Mouse (Mus musculus): ENCODE results near the gene Ngdn.
"Not testable (repeated sequence)": the region's sequence is repeated elsewhere in the genome, so short reads cannot be mapped to it uniquely, and the experiment has no call there.

Ngdn gene

DNA sequence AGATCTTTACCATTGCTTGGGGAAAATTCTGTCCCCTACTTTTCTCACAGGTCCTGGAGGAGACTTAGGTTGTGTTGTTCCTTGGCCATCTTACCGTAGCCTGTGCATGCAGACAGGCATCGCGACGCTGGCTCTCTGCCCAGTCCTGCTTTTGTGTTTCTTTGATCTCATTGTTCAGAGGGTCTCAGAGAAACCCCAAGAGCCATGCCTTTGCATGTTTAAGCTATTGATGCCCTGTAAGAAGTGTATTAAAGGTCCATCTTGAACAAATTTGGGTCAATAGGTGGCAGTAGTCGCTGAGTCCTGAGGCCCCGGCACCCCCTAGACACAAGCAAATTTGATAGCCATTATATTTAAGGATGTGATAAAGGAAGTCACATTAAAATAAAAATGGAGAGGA, 12.4 kb downstream of the Ngdn start:
- in situ Hi-C loops (cut with MboI, MseI), result loop anchor here (5.0 kb wide), 1 partner anchor 50 kb away; no protein-coding TSS in a partner anchor

- in situ Hi-C loops (cut with MboI, MseI), result loop anchor here (5.0 kb wide), 1 partner anchor 49 kb away; no protein-coding TSS in a partner anchor
These were observed 13.1 kb downstream of the Ngdn start for GRCm38 (mm10) chr14:55028333-55028835.

GRCm38 (mm10) chr14:55029034-55029698, 13.9 kb downstream of the Ngdn start:
- in situ Hi-C loops (cut with MboI, MseI), result loop anchor here (5.0 kb wide), 1 partner anchor 48 kb away; no protein-coding TSS in a partner anchor

GRCm38 (mm10) chr14:55032695-55033225, 17.5 kb downstream of the Ngdn start:
- in situ Hi-C loops (cut with MboI, MseI), result no loop called here

GRCm38 (mm10) chr14:55043694-55044093, 28.4 kb downstream of the Ngdn start:
- in situ Hi-C loops (cut with MboI, MseI), result not testable (repeated sequence)

DNA sequence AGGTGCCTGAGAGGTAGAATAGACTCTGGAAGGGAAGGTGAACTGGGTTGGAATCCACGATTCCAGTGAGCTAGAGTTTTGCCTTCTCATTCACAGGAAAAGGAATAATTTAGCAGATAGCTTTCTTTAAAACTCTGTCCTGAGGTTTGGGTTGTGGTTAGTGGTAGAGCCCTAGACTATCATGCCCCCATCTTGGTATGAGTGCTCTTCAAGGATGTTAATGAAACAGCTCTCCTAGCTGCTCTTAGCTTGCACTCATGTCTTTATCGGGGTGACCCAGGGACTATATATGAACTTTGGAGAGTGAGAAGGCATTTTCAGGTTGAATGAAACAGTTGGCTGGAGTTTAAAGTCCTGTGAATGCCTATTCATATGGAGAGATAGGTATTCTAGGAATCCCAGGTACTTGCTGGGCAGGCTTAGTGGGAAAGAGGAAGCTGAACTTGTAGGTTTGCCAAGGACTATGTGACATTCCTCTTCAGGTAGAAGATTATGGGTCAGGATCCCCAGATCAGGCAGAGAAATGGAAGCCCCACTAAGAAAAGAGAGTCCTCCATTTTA, 32.8 kb downstream of the Ngdn start:
- in situ Hi-C loops (cut with MboI, MseI), result no loop called here

DNA sequence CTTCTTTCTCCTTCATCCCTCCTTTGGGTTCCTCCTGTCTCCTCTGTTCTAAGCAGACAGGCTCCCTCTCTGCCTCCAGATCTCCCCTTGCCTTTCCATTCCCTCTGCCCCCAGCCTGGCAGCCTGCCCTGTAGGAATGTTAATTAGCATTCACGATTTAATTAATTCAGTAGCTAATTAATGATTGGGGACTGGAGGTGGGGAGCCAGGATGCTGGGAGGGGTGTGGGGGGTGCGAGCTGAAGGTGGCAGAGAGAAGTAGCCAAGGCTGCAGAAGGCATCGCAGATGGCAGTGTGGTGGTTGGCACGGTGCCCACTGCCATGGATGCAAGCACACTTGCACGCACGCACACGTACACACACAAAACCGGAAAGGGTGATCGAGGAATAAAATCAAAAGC, 37.2 kb downstream of the Ngdn start:
- in situ Hi-C loops (cut with MboI, MseI), result no loop called here

DNA sequence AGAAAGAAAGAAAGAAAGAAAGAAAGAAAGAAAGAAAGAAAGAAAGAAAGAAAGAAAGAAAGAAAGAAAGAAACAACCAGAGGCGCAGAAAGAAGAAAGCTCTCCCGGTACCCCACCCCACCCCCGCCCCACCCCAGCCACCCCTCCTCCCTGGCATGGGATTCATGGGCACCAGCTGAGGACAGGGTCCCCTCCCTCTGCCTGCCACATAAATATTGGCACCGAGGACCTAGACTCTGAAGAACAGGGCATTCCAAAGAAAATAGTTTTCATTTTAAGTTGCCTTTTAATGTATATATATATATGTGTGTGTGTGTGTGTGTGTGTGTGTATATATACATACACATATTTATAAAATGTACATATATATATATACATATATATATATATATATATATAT, 37.8 kb downstream of the Ngdn start:
- in situ Hi-C loops (cut with MboI, MseI), result no loop called here

DNA sequence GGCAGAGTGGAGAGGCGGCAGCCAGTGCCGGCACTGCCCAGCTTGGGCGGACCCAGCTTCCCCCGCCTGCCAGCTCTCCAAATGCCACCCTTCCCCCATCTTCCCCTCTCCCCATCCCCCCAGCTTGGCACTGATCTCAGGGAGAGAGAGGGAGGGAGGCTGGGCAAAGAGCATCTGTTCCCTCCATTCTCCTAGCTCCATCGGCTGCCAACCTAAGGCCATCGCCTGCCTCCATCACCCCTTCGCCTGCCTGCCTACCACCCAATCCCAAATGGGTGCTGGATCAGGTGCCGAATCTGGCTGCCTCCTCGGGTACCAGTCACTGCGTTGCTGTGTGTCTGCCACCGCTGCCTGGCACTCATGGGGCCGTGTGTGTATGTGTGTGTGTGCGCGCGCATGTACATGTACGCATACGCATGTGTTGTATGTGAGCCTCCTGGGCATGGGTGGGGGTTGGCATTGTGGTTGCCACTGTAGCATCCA, 38.5 kb downstream of the Ngdn start:
- in situ Hi-C loops (cut with MboI, MseI), result no loop called here

GRCm38 (mm10) chr14:55054191-55054749, 39.0 kb downstream of the Ngdn start:
- in situ Hi-C loops (cut with MboI, MseI), result no loop called here

- in situ Hi-C loops (cut with MboI, MseI), result no loop called here
These were observed 40.0 kb downstream of the Ngdn start for GRCm38 (mm10) chr14:55055167-55055834.

DNA sequence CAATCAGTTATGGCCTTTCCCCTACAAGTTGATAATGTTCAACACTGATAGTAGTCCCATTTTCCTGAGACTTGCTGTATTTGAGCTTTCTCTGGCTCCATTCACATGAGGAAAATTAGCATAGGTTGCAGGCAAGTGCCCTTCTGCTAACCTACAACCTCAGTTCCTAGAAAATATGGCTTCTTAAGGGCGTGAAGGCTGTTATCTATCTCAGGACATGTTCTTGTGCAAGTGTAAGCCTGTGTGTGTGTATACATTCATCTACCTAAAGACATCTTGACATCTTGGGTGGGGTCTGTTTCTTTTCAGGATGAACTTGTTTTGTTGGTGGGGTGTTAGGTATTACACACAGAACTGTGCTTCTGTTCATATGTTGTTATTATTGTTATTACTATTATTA, 43.8 kb downstream of the Ngdn start:
- in situ Hi-C loops (cut with MboI, MseI), result no loop called here

DNA sequence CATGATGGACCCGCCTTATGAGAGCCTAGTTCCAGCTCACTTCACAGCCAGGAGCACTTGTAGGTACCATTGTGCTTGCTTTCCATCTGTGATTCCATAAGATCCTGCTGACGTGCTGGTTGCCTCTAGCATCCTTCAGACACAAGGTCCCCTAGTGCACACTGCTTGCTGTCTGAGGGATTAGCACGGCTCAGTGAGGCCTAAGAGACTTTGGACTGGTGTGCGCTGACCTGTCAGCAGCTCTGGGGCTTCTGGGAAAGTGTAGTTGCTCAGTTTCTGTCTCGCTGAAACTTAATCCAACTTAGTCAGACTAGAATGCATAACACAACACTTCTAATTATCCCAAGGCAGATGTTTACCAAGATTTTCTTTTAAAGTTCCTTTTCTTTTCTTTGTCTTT, 44.7 kb downstream of the Ngdn start:
- in situ Hi-C loops (cut with MboI, MseI), result no loop called here

GRCm38 (mm10) chr14:55061845-55062244, 46.6 kb downstream of the Ngdn start:
- in situ Hi-C loops (cut with MboI, MseI), result no loop called here

- in situ Hi-C loops (cut with MboI, MseI), result no loop called here
These were observed 47.4 kb downstream of the Ngdn start for GRCm38 (mm10) chr14:55062626-55063025.

DNA sequence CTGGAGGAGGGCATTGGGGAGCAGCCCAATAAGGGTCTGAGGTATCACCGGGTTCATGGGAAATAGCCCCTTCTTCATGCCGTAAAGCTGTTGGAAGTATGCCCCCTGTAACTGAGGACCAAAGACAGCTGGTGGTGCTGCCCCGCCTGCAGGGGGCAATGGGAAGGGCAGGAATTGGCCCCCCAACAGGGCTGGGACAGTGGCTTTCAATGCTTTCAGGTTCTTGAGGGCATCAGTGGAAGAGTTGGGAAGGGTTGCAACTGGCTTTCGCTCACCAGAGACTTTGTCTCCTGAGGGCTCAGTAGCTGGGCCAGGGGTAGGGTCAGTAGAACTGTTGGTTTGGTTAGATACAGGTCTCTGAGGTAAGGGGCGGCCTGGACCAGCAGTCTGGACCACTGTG, 47.9 kb downstream of the Ngdn start:
- in situ Hi-C loops (cut with MboI, MseI), result no loop called here

- in situ Hi-C loops (cut with MboI, MseI), result no loop called here
These were observed 48.5 kb downstream of the Ngdn start for GRCm38 (mm10) chr14:55063581-55064381.

DNA sequence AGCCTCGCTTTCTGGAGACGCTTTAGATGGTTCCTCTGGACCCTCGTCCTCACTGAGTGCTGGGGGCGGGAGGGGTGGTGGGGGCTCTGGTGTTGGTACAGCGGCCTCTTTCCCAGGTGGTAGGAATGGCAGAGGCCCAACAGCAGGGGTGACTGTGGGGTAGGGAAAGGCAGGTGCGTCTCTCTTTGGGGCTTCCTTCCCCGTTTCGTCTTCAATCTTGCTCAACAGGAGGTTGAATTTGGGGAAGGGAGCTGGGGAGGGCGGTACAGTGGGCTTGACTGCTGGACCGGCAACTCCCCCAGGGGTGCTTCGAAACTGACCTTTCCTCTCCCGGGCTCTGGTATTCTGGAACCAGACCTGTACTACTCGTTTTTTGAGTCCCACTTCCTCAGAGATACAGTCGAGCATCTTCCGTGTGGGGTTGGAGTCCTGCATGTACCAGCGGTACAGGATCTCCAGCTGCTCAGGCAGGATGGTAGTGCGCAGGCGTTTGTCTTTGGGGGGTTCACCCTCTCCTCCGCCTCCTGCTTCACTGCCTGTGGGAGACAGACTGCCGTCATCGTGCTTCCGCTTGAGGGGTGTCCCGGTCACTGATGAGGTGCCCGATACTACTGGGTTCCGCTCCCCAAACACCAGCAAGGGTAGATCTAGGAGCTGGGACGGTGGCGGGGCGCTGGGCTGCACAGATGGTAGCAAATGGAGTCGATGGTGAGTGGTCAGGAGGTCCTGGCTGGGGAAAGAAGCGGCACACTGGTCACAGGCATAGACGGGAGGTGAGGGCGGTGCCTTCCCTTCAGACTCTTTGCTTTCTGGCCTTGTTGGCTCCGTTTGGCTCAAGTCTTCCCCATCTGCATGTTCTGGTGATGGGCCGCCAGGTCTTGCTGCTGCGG, 49.5 kb downstream of the Ngdn start:
- in situ Hi-C loops (cut with MboI, MseI), result no loop called here

DNA sequence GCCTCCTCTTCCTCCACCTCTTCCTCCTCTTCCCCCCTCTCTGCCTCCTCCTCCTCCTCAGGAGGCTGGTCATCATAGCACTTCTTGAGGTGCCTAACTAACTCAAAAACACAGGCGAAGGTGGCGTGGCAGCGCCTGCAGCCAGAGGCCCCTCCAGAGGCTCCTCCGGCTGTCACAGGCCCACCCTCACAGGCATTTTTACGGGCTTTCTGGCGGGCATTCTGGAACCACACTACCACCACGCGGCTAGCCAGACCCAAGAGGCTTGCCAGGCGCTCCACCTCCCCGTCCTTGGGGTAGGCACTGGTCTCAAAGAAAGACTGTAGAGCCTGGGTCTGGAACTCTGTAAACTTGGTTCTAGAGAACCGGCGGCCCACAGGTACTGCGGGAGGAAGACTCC, 50.1 kb downstream of the Ngdn start:
- in situ Hi-C loops (cut with MboI, MseI), result no loop called here

GRCm38 (mm10) chr14:55066042-55066441, 50.8 kb downstream of the Ngdn start:
- in situ Hi-C loops (cut with MboI, MseI), result no loop called here

Measured in T-helper 1 cell (primary cell).